Mouse (Mus musculus) heart, embryonic 11.5 days (tissue): ENCODE results near the gene Nono. TPM values are rescaled to one million over a fixed set of nuclear protein-coding genes. Genes with fewer than 3 reads are reported as not detected.
A peak's percentile ranks its signal among the peaks of the same experiment; 100 is the strongest.

Experiments used
- ATAC-seq: fragments of 200-750 bp; cut with Nextera tagmentation; replicated peaks from 2 replicates; pipeline ENCODE4 v1.8.0; 2017; ENCODE audit warnings: moderate library complexity; ENCODE audit not compliant: insufficient number of reproducible peaks, low FRiP score, low TSS enrichment
- H3K27ac ChIP-seq: fragments of 300-500 bp; sonication (generic); 2 replicates; pipeline ENCODE4 v1.5.1; 2014; ENCODE audit warnings: mild to moderate bottlenecking, low read depth, low read length
- H3K27me3 ChIP-seq: fragments of 300-500 bp; sonication (generic); 2 replicates; pipeline ENCODE4 v1.6.1; 2014; ENCODE audit warnings: mild to moderate bottlenecking, low read length, mixed read lengths; ENCODE audit not compliant: control insufficient read depth, insufficient read depth
- H3K36me3 ChIP-seq: fragments of 300-500 bp; sonication (generic); 2 replicates; pipeline ENCODE4 v1.6.1; 2014; ENCODE audit warnings: mild to moderate bottlenecking, low read length, moderate library complexity, mixed read lengths; ENCODE audit not compliant: control insufficient read depth, insufficient read depth
- H3K4me1 ChIP-seq: fragments of 300-500 bp; sonication (generic); 2 replicates; pipeline ENCODE4 v1.6.1; 2014; ENCODE audit warnings: low read length; ENCODE audit not compliant: control insufficient read depth, insufficient read depth
- H3K4me2 ChIP-seq: fragments of 300-500 bp; sonication (generic); 2 replicates; pipeline ENCODE4 v1.6.1; 2014; ENCODE audit warnings: mild to moderate bottlenecking, moderate library complexity
- H3K4me3 ChIP-seq: fragments of 300-500 bp; sonication (generic); 2 replicates; pipeline ENCODE4 v1.5.1; 2014; ENCODE audit warnings: low read depth, low read length
- H3K9ac ChIP-seq: fragments of 300-500 bp; sonication (generic); 2 replicates; pipeline ENCODE4 v1.6.1; 2014; ENCODE audit warnings: mild to moderate bottlenecking, low read depth, low read length, moderate library complexity
- H3K9me3 ChIP-seq: fragments of 300-500 bp; sonication (generic); replicated peaks from 2 replicates; pipeline ENCODE4 v1.6.1; 2016; ENCODE audit warnings: low read length; ENCODE audit not compliant: control insufficient read depth
- WGBS: fragments of 180-500 bp; shearing (Covaris S2); extraction: QIAGEN DNeasy Blood & Tissue Kit; methylation state at CpG from one replicate; pipeline ENCODE4 v1.1.7; 2014; ENCODE audit not compliant: insufficient replicate concordance; 5-methylcytosine and 5-hydroxymethylcytosine counted together
- polyA plus RNA-seq: library from polyadenylated mRNA; unstranded; fragments of >200 nt; fragmentation: Nextera tagmentation; extraction: Ambion mirVana; gene quantifications from 2 replicates; pipeline ENCODE4 v1.2.1, GENCODE M21; 2014

Nono gene
- polyA plus RNA-seq, 1 experiment from 2014 or later: 271 TPM

GRCm38 (mm10) chrX:101418946-101419724 is 10.0 kb upstream of the Nono start:
- peak overlapping the region; percentile 81 for H3K9ac ChIP-seq
- peaks cover 9% of the 10 kb centered on the region for H3K4me1 ChIP-seq
- ATAC-seq: no peak
- 14% methylated on average over 36 of the region's 36 CpGs for WGBS
- peak overlapping the region; percentile 35; the same call in 1 of the 2 replicates for H3K27ac ChIP-seq
- peak overlapping the region; percentile 64 for H3K4me3 ChIP-seq
- H3K4me2 ChIP-seq: peak overlapping the region; percentile 72
- H3K27me3 ChIP-seq: no peaks in the 10 kb centered on the region; the same call in 1 of the 2 replicates
- H3K36me3 ChIP-seq: peaks cover 2% of the 10 kb centered on the region; the same call in 1 of the 2 replicates
- H3K9me3 ChIP-seq: no peaks in the 10 kb centered on the region

- peak overlapping the region; percentile 64 for H3K4me3 ChIP-seq
- peak overlapping the region; percentile 72 for H3K4me2 ChIP-seq
- peaks cover 2% of the 10 kb centered on the region; the same call in 1 of the 2 replicates for H3K36me3 ChIP-seq
- WGBS: 12% methylated on average over 50 of the region's 54 CpGs
- ATAC-seq: peak; percentile 86
- H3K27me3 ChIP-seq: no peaks in the 10 kb centered on the region; the same call in 1 of the 2 replicates
- peak overlapping the region; percentile 62 for H3K27ac ChIP-seq
- no peaks in the 10 kb centered on the region for H3K9me3 ChIP-seq
- peak overlapping the region; percentile 81 for H3K9ac ChIP-seq
- peaks cover 9% of the 10 kb centered on the region for H3K4me1 ChIP-seq
Measured at GRCm38 (mm10) chrX:101419725-101420699, 9.1 kb upstream of the Nono start.

- H3K9ac ChIP-seq: peak within 1 kb of the TSS; percentile 81
- peak within 1 kb of the TSS; percentile 62 for H3K27ac ChIP-seq
- H3K4me2 ChIP-seq: peak within 1 kb of the TSS; percentile 72
- no peaks in the 10 kb centered on the region for H3K36me3 ChIP-seq
- H3K27me3 ChIP-seq: no peaks in the 10 kb centered on the region; the same call in 1 of the 2 replicates
- H3K4me3 ChIP-seq: peak within 1 kb of the TSS; percentile 64
- H3K4me1 ChIP-seq: peaks cover 9% of the 10 kb centered on the region
- no peak for ATAC-seq
- no peaks in the 10 kb centered on the region for H3K9me3 ChIP-seq
- WGBS: 24% methylated on average over 4 of the region's 4 CpGs
Measured at GRCm38 (mm10) chrX:101420700-101421095, 8.4 kb upstream of the Nono start, which contains the start of gene Zmym3. Gene Zmym3, minus strand, starts transcription at chrX:101420849.

GRCm38 (mm10) chrX:101423462-101423861 is 5.7 kb upstream of the Nono start:
- Histone ChIP-seq H3K4me3 (no peak overlapping the region), H3K27ac (no peak overlapping the region), H3K27me3 (no peaks in the 10 kb centered on the region; the same call in 1 of the 2 replicates), H3K9me3 (no peaks in the 10 kb centered on the region), H3K4me1 (peaks cover 4% of the 10 kb centered on the region; the same call in 1 of the 2 replicates), H3K4me2 (no peak overlapping the region), H3K36me3 (no peaks in the 10 kb centered on the region), H3K9ac (no peak overlapping the region)
- 77% methylated on average over 2 of the region's 2 CpGs for WGBS
- ATAC-seq: no peak

- Histone ChIP-seq H3K4me1 (no peaks in the 10 kb centered on the region), H3K27me3 (no peaks in the 10 kb centered on the region), H3K36me3 (no peaks in the 10 kb centered on the region), H3K4me2 (no peak overlapping the region), H3K9ac (no peak overlapping the region), H3K9me3 (no peaks in the 10 kb centered on the region), H3K4me3 (no peak overlapping the region), H3K27ac (no peak overlapping the region)
- ATAC-seq: no peak
- WGBS: 0% methylated on average over 1 of the region's 1 CpGs
Measured at GRCm38 (mm10) chrX:101427774-101428173, 1.3 kb upstream of the Nono start.

GRCm38 (mm10) chrX:101428785-101429141 is 355 bp upstream of the Nono start:
- Histone ChIP-seq H3K4me2 (peak overlapping the region; percentile 60), H3K4me1 (no peaks in the 10 kb centered on the region)
- 25% methylated on average over 7 of the region's 7 CpGs for WGBS

GRCm38 (mm10) chrX:101429976-101430375 is 858 bp downstream of the Nono start:
- H3K27me3 ChIP-seq: no peaks in the 10 kb centered on the region
- H3K4me3 ChIP-seq: peak overlapping the region; percentile 67
- peak overlapping the region; percentile 63 for H3K4me2 ChIP-seq
- ATAC-seq: peak; percentile 41; the same call in 1 of the 2 replicates
- 17% methylated on average over 14 of the region's 14 CpGs for WGBS
- peak overlapping the region; percentile 95 for H3K27ac ChIP-seq
- no peaks in the 10 kb centered on the region for H3K36me3 ChIP-seq
- no peaks in the 10 kb centered on the region for H3K9me3 ChIP-seq
- H3K9ac ChIP-seq: peak overlapping the region; percentile 91
- H3K4me1 ChIP-seq: no peaks in the 10 kb centered on the region

More at GRCm38 (mm10) chrX:101428785-101429141, 355 bp upstream of the Nono start:
- Histone ChIP-seq H3K9ac (peak overlapping the region; percentile 70), H3K9me3 (no peaks in the 10 kb centered on the region), H3K36me3 (no peaks in the 10 kb centered on the region), H3K4me3 (peak overlapping the region; percentile 39), H3K27ac (peak overlapping the region; percentile 87), H3K27me3 (no peaks in the 10 kb centered on the region)
- no peak for ATAC-seq

- WGBS: 58% methylated on average over 4 of the region's 4 CpGs
- peak within 1 kb of the TSS; percentile 49; the same call in 1 of the 2 replicates for H3K9ac ChIP-seq
- no peaks in the 10 kb centered on the region for H3K9me3 ChIP-seq
- peak within 1 kb of the TSS; percentile 12 for H3K4me3 ChIP-seq
- H3K27me3 ChIP-seq: no peaks in the 10 kb centered on the region
- H3K36me3 ChIP-seq: peaks cover 6% of the 10 kb centered on the region
- H3K4me2 ChIP-seq: peak within 1 kb of the TSS; percentile 45
- H3K4me1 ChIP-seq: no peaks in the 10 kb centered on the region
- H3K27ac ChIP-seq: peak within 1 kb of the TSS; percentile 71
- 0 out of 2 replicates have a peak, but pooled peaks have one; percentile 14 for ATAC-seq
Measured at GRCm38 (mm10) chrX:101448886-101449475, 19.9 kb downstream of the Nono start, which contains the start of gene Itgb1bp2. Gene Itgb1bp2, plus strand, starts transcription at chrX:101449088.
